Mouse (Mus musculus) MEL (cell line): ENCODE results near the gene Itpr2.

Experiments
- CHD2 ChIP-seq: IDR thresholded peaks from 2 replicates; pipeline ENCODE4 v1.6.1; 2011; ENCODE audit warnings: low read length, improper control_type of control experiment
- CTCF ChIP-seq, 3 experiments: IDR thresholded peaks in 2 of 3; conservative IDR thresholded peaks in 1 of 3; 2 replicates each; pipeline ENCODE4 v1.5.1; 2011 to 2012; ENCODE audit warnings: low read length in 3 of 3, low read depth in 2 of 3, mild to moderate bottlenecking in 2 of 3, improper control_type of control experiment in 1 of 3, inconsistent platforms in 1 of 3, mixed read lengths in 1 of 3, moderate library complexity in 1 of 3; ENCODE audit not compliant: control insufficient read depth in 1 of 3, insufficient read depth in 1 of 3, poor library complexity in 1 of 3, severe bottlenecking in 1 of 3
- GATA1 ChIP-seq: IDR thresholded peaks from 2 replicates; pipeline ENCODE4 v1.6.1; 2011; ENCODE audit warnings: low read depth, low read length, improper control_type of control experiment
- TBP ChIP-seq: IDR thresholded peaks from 2 replicates; pipeline ENCODE4 v1.8.0; 2011; ENCODE audit warnings: low read depth, low read length, improper control_type of control experiment
- ZMIZ1 ChIP-seq: IDR thresholded peaks from 2 replicates; pipeline ENCODE4 v1.6.1; 2012; ENCODE audit warnings: low read depth, mild to moderate bottlenecking, inconsistent platforms, low read length, improper control_type of control experiment, moderate library complexity

- TF ChIP-seq CTCF (IDR thresholded peaks at IDR 0.05 in 2 of 3, conservative IDR thresholded peaks at IDR 0.05 in 1 of 3; ENCODE audit: control insufficient read depth in 1 of 3, insufficient read depth in 1 of 3, low read depth in 2 of 3, low read length in 3 of 3, poor library complexity in 1 of 3, severe bottlenecking in 1 of 3) (no peak), ZMIZ1 (no peak), CHD2 (no peak), GATA1 (no peak), TBP (no peak)
Measured at GRCm38 (mm10) chr6:146083056-146083961, 418.7 kb downstream of the Itpr2 start.
